Mouse (Mus musculus) frontal cortex, adult (tissue): ENCODE data around the gene B3galt4.
"Not testable (repeated sequence)": the region's sequence is repeated elsewhere in the genome, so short reads cannot be mapped to it uniquely, and the experiment has no call there.

ENCODE experiments used
- ATAC-seq: cut with Nextera tagmentation; 2 replicates; pipeline ENCODE4 v1.9.2; 2017; ENCODE audit warnings: mild to moderate bottlenecking, moderate library complexity, mixed read lengths; ENCODE audit not compliant: low TSS enrichment

Gene B3galt4

GRCm38 (mm10) chr17:33904835-33905234 lies 46.5 kb downstream of the B3galt4 start, which contains the start of gene Platr17:
Gene Platr17, plus strand, starts transcription at chr17:33905135.
- not testable (repeated sequence) for ATAC-seq

- ATAC-seq: not testable (repeated sequence)
Observed at GRCm38 (mm10) chr17:33903911-33904651, 47.2 kb downstream of the B3galt4 start.

- no peak for ATAC-seq
Observed at GRCm38 (mm10) chr17:33902491-33902890, 48.8 kb downstream of the B3galt4 start.

GRCm38 (mm10) chr17:33902079-33902478 lies 49.2 kb downstream of the B3galt4 start:
- no peak for ATAC-seq

- no peak for ATAC-seq
Observed at GRCm38 (mm10) chr17:33901653-33902052, 49.6 kb downstream of the B3galt4 start.

- no peak for ATAC-seq
Observed at GRCm38 (mm10) chr17:33900989-33901314, 50.3 kb downstream of the B3galt4 start.

GRCm38 (mm10) chr17:33900281-33900988 lies 50.9 kb downstream of the B3galt4 start:
- ATAC-seq: no peak
